Mouse (Mus musculus): ENCODE data around the gene Ch25h. TPM values are rescaled to one million over a fixed set of nuclear protein-coding genes. Genes with fewer than 3 reads are reported as not detected.

Gene Ch25h
- total and polyA plus RNA-seq, 2 experiments from 2014 or later, result 0.76 to 1.6 TPM

GRCm38 (mm10) chr19:34450784-34451370 lies 24.1 kb downstream of the Ch25h start:
- Histone ChIP-seq H3K4me2 (ENCODE audit: low read depth, low read length) (no peak overlapping the region), H3K27me3 (ENCODE audit: insufficient read depth, low read length) (no peaks in the 10 kb centered on the region), H3K4me1 (ENCODE audit: insufficient read depth, low read length) (no peaks in the 10 kb centered on the region), H3K27ac (no peak overlapping the region), H3K9ac (replicated peaks; ENCODE audit: low read length) (no peak overlapping the region), H3K9me3 (ENCODE audit: low read length) (no peaks in the 10 kb centered on the region), H3K4me3 (ENCODE audit: low read length) (no peak overlapping the region), H3K36me3 (ENCODE audit: insufficient read depth, low read length) (no peaks in the 10 kb centered on the region)
- ATAC-seq (no peak), DNase-seq (ENCODE audit: low spot score) (no peak)
- WGBS, result 63% methylated on average over 1 of the region's 1 CpGs
- TF ChIP-seq CTCF (IDR thresholded peaks at IDR 0.05; ENCODE audit: low read depth), result no peak

DNA sequence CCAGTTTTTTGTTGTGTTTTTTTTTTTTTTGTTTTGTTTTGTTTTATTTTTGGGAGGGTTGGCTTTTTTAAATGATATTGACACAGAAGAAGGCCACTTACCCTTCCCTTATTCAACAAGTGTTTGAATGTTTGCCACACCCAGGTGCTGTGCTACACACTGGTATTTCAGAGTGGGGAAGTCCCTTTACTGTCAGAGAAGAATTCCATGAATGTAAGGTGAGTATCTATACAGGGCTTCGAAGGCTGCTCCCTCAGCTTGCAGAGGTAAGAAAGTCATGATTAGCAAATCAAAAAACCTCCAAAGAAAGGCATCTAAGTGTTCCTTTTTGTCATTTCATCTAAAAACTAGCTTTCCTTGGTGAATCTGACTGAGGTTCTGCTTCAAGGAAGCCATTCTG lies 26.1 kb downstream of the Ch25h start:
- Histone ChIP-seq H3K36me3 (ENCODE audit: insufficient read depth, low read length) (no peaks in the 10 kb centered on the region), H3K27me3 (ENCODE audit: insufficient read depth, low read length) (no peaks in the 10 kb centered on the region), H3K4me2 (ENCODE audit: low read depth, low read length) (no peak overlapping the region), H3K9me3 (ENCODE audit: low read length) (no peaks in the 10 kb centered on the region), H3K9ac (replicated peaks; ENCODE audit: low read length) (no peak overlapping the region), H3K4me1 (ENCODE audit: insufficient read depth, low read length) (no peaks in the 10 kb centered on the region), H3K27ac (no peak overlapping the region), H3K4me3 (ENCODE audit: low read length) (no peak overlapping the region)
- DNase-seq (ENCODE audit: low spot score), result no peak
- 97% methylated on average over 1 of the region's 1 CpGs for WGBS
- TF ChIP-seq CTCF (IDR thresholded peaks at IDR 0.05; ENCODE audit: low read depth), result no peak
- no peak for ATAC-seq

- Histone ChIP-seq H3K9ac (replicated peaks; ENCODE audit: low read length) (no peak overlapping the region), H3K9me3 (ENCODE audit: low read length) (no peaks in the 10 kb centered on the region), H3K4me3 (ENCODE audit: low read length) (no peak overlapping the region), H3K4me1 (ENCODE audit: insufficient read depth, low read length) (no peaks in the 10 kb centered on the region), H3K27me3 (ENCODE audit: insufficient read depth, low read length) (no peaks in the 10 kb centered on the region), H3K36me3 (ENCODE audit: insufficient read depth, low read length) (no peaks in the 10 kb centered on the region), H3K27ac (no peak overlapping the region), H3K4me2 (ENCODE audit: low read depth, low read length) (no peak overlapping the region)
- 81% methylated on average over 4 of the region's 4 CpGs for WGBS
- no peak for TF ChIP-seq CTCF (IDR thresholded peaks at IDR 0.05; ENCODE audit: low read depth)
- ATAC-seq (no peak), DNase-seq (ENCODE audit: low spot score) (no peak)
Observed at GRCm38 (mm10) chr19:34445410-34446012, 29.5 kb downstream of the Ch25h start.

DNA sequence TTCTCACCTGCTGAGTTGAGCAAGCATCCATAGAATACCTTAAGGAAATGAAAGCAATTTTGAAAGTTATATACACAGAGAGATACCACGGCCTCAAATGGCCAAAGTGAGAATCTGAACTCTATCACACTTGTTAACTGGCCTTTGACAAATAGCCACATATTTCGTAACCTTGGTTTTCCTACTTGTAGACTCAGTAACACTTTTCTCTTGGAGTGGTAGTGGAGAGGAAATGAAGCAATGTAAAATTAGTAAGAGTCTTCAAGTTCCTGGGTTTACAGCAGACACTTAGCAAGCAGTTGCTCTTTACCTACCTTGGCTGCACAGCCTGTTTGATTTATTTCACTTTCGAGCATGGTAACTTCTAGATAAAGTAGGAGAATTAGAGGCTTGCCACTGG lies 30.2 kb downstream of the Ch25h start:
- no peaks in the 10 kb centered on the region for H3K36me3 ChIP-seq (ENCODE audit: insufficient read depth, low read length)
- no peak overlapping the region for H3K9ac ChIP-seq (replicated peaks; ENCODE audit: low read length)
- no peaks in the 10 kb centered on the region for H3K9me3 ChIP-seq (ENCODE audit: low read length)
- no peak for DNase-seq (ENCODE audit: low spot score)
- no peak overlapping the region for H3K4me2 ChIP-seq (ENCODE audit: low read depth, low read length)
- no peak for ATAC-seq
- H3K4me1 ChIP-seq (ENCODE audit: insufficient read depth, low read length), result no peaks in the 10 kb centered on the region
- TF ChIP-seq CTCF (IDR thresholded peaks at IDR 0.05; ENCODE audit: low read depth), result no peak
- 91% methylated on average over 3 of the region's 3 CpGs for WGBS
- H3K4me3 ChIP-seq (ENCODE audit: low read length), result no peak overlapping the region
- H3K27me3 ChIP-seq (ENCODE audit: insufficient read depth, low read length), result no peaks in the 10 kb centered on the region
- no peak overlapping the region for H3K27ac ChIP-seq

DNA sequence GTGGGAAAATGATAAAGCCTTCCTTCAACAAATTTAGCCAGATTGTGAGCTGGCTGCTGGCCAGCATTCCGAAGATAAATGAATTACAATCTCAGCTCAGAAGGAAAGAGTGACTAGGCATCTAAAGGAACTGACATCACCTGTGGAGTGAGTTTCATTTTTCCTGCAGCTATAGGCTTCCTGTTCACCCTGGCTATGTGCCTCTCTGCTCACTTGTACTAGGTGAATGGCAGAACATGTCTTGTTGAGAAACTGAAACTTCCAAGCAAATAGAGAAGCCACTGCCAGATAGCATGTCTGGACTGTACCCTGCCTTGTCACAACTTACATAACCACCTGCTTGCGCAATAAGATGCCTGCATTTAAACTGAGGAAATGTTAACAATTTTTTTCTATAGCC lies 33.0 kb downstream of the Ch25h start:
- Histone ChIP-seq H3K9me3 (ENCODE audit: low read length) (no peaks in the 10 kb centered on the region), H3K27ac (no peak overlapping the region), H3K4me2 (ENCODE audit: low read depth, low read length) (no peak overlapping the region), H3K4me1 (ENCODE audit: insufficient read depth, low read length) (no peaks in the 10 kb centered on the region), H3K4me3 (ENCODE audit: low read length) (no peak overlapping the region), H3K9ac (replicated peaks; ENCODE audit: low read length) (no peak overlapping the region), H3K36me3 (ENCODE audit: insufficient read depth, low read length) (no peaks in the 10 kb centered on the region), H3K27me3 (ENCODE audit: insufficient read depth, low read length) (no peaks in the 10 kb centered on the region)
- ATAC-seq (no peak), DNase-seq (ENCODE audit: low spot score) (no peak)
- 76% methylated on average over 2 of the region's 2 CpGs for WGBS
- no peak for TF ChIP-seq CTCF (IDR thresholded peaks at IDR 0.05; ENCODE audit: low read depth)

GRCm38 (mm10) chr19:34435197-34435611 lies 39.8 kb downstream of the Ch25h start:
- H3K4me3 ChIP-seq (ENCODE audit: low read length), result no peak overlapping the region
- 57% methylated on average over 5 of the region's 5 CpGs for WGBS
- no peaks in the 10 kb centered on the region for H3K27me3 ChIP-seq (ENCODE audit: insufficient read depth, low read length)
- DNase-seq (ENCODE audit: low spot score), result peak; percentile 40
- H3K9ac ChIP-seq (replicated peaks; ENCODE audit: low read length), result no peak overlapping the region
- H3K4me2 ChIP-seq (ENCODE audit: low read depth, low read length), result no peak overlapping the region
- TF ChIP-seq CTCF (IDR thresholded peaks at IDR 0.05; ENCODE audit: low read depth), result no peak
- H3K4me1 ChIP-seq (ENCODE audit: insufficient read depth, low read length), result no peaks in the 10 kb centered on the region
- no peak overlapping the region for H3K27ac ChIP-seq
- H3K9me3 ChIP-seq (ENCODE audit: low read length), result no peaks in the 10 kb centered on the region
- no peak for ATAC-seq
- no peaks in the 10 kb centered on the region for H3K36me3 ChIP-seq (ENCODE audit: insufficient read depth, low read length)

DNA sequence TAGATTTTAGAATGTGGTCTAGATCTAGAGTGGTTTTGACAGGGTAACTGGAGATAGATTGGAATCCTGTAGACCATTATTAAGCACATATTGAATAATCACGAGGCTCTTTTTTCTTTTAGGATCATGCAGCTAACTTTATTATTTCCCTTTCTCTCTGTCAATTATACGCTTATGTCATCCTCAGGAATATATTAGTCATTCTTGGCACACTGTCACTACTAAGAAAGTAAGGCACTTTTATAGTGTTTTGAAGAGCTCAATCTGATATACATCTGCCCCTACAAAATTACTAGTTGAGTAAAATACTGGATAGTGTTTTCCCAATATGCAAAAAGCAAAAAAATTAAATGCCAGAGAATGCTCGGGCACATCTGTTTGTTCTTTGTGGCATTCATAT lies 43.6 kb downstream of the Ch25h start:
- no peaks in the 10 kb centered on the region for H3K9me3 ChIP-seq (ENCODE audit: low read length)
- H3K4me1 ChIP-seq (ENCODE audit: insufficient read depth, low read length), result no peaks in the 10 kb centered on the region
- no peak overlapping the region for H3K9ac ChIP-seq (replicated peaks; ENCODE audit: low read length)
- no peak overlapping the region for H3K27ac ChIP-seq
- no peak for ATAC-seq
- H3K27me3 ChIP-seq (ENCODE audit: insufficient read depth, low read length), result no peaks in the 10 kb centered on the region
- H3K36me3 ChIP-seq (ENCODE audit: insufficient read depth, low read length), result no peaks in the 10 kb centered on the region
- TF ChIP-seq CTCF (IDR thresholded peaks at IDR 0.05; ENCODE audit: low read depth), result no peak
- 82% methylated on average over 3 of the region's 3 CpGs for WGBS
- no peak overlapping the region for H3K4me2 ChIP-seq (ENCODE audit: low read depth, low read length)
- no peak for DNase-seq (ENCODE audit: low spot score)
- H3K4me3 ChIP-seq (ENCODE audit: low read length), result no peak overlapping the region

Measured in hindbrain, postnatal 0 days (tissue).